Mouse (Mus musculus) kidney, adult 18-20 months (tissue): ENCODE data around the gene Frmd4a.

Experiments used
- DNase-seq: peaks from one replicate; pipeline ENCODE4 v3.0.0; 2021

Gene Frmd4a

DNA sequence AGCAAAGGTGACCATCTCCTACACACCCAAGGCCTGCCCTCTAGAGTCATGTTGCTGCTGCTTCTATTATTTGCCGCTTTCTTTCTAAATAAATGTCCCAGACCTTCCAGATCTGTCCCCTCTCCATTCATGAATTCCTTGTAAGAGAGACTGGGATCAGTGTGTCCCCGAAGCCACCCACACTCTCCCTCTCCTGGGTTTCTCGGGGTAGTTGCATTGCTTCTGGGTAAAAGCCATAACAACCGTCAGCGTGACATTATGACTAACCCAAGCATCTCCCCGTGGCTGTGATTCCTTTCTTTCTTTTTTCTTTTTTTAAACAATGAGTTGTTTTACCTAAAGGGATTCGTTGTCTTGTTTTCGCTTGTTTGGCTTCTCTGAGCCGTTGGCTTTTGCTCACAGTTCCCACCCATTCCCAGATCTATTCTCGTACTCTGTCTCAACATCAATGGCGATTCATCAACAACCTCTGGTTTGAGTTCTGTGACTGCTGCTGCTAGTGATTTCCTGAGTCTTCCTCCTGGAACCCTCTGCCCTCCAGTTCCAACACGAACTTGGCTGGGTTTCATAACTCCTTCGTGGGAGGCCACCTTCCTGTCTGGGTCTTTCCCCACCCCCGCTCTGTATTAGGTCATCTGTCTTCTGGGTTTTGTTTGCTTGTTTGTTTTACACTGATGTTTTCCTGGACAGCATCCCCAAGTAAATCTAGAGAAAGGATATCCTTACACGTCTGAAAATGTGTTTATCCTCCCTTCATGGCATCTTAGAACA is 483.9 kb downstream of the Frmd4a start:
- peak; percentile 47 for DNase-seq

DNA sequence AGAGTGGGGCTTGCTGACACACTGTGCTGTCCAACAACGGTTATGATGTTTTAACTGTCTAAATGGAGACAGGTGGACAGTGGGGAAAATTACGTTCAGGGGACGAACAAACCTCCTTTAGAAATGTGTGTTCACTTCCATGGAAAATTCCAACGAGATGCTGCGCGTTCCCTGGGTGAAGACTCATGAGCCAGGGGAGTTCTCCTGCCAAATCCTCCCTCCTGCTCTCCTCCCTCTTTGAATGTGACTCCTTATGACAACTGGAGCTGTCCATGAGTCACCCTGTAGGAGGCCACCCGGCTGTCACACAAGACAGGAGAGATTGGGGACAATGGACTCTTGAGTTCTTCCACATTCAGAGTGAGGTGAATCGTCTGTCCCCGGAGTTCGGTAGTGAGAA is 486.9 kb downstream of the Frmd4a start:
- DNase-seq: no peak

DNA sequence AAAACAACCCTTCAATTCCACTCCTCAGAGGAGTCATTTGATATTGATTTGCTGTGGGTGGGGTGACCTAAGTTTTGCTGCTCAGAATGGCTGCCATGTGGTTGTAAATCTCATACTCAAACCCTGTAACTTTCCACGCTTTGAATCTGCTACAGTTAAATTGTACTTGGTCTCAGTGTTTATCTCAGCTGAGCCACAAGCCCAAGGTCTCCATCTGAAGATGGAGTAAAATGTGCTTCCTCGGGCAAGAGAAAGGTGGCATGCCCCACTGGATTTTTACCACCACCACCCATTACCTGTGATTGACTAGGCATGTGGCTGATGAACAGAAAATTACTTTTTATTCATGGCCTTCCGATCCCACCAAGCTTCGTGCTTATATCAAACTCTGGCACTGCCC is 488.2 kb downstream of the Frmd4a start:
- no peak for DNase-seq

DNA sequence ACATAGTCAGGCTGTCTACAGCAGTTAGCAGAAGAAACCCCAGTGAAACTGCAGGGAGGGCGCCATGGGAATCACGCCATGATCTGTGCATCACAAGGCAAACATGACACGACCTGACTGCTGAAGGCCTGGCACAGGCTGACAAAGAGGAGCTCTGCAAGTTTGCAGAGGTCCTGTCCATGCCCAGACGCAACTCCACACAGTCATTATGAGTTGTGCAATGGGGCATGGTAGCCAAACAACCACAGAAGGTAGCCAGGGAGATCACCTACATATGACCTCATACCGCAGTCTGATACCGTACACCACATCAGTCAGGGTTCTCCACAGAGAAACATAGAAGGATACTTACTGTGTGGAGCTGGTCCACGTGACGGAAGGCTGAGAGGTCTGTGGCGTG is 489.1 kb downstream of the Frmd4a start:
- DNase-seq: no peak

DNA sequence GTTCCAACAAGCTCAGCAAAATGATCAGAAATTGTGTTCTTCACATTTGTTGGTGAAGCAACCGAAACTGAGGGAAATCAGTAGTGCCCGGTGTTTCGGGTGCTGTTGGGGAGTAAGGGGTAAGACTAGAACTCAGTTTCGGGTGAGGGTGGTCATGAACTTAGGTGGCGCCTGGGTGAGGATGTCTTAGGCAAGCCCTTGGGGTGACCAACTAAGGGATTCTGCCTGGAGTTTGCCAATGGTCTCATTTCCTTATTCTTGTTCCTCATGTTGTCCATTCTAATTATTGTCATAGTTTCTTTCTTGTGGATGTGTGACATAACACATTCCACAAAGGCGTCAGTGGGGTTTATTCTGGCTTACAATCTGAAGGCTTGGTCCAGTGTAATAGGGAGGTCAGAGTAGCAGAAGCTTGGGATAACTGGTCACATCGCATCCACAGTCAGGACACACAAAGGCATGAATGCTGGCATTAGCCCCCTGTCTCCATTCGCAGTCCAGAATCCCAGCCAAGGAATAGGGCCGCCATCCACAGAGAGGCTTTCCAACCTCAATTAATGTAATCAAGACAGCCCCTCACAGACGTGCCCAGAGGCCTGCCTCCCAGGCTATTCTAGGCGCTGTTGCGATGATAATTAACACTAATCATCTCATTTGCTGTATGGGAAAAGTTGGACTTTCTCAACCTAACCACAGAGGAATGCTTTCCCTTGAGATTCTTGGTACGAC is 490.5 kb downstream of the Frmd4a start:
- DNase-seq: no peak

DNA sequence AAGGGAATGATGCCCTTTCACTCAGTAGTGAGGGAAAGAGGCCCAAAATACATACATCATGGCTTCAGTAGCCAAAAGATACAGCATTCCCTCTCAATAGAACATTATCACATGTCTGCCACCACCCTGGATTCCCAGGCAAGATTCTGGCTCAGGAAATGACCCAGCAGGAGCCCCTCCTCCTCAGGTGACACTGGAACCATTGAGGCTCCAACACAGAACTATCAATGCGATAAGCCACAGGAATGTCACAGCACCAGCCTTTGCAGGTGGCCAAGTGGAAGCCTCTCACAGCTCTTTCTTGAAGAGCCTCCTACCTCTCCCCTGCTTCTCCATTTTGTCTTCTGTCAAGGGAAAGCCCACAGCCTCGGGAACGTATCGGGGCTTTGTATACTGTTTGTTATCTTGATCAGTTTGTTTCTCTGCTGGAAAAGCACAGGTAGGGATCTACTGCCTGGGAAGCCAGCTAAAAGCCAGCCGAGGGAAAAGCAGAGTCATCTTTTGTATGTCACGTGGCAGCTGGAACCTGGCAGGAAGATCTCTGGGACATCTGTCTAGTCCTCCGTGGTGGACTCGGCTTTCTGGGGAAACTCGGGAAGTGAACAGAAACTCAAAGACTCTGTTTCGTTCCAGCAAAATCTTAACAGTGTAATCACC is 491.6 kb downstream of the Frmd4a start:
- peak; percentile 37 for DNase-seq

DNA sequence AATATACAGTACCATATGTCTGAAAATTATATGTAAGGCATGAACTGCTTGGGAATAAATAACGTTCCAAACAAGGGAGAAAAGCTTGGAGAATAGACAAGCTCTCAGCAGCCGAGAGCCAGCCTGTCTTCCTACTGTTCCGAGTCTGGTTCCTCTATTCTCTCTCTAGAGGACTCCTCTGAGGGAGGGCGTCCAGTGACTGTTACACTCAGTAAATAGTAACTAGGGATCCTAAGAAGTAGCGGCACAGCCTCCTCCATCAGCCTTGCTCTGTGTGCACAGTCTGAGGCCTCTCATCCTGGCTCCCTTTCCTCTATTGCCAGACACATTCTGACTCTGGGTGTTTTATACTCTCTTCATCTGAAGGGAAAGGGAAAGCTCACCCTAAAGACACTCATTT is 492.2 kb downstream of the Frmd4a start:
- peak; percentile 27 for DNase-seq

DNA sequence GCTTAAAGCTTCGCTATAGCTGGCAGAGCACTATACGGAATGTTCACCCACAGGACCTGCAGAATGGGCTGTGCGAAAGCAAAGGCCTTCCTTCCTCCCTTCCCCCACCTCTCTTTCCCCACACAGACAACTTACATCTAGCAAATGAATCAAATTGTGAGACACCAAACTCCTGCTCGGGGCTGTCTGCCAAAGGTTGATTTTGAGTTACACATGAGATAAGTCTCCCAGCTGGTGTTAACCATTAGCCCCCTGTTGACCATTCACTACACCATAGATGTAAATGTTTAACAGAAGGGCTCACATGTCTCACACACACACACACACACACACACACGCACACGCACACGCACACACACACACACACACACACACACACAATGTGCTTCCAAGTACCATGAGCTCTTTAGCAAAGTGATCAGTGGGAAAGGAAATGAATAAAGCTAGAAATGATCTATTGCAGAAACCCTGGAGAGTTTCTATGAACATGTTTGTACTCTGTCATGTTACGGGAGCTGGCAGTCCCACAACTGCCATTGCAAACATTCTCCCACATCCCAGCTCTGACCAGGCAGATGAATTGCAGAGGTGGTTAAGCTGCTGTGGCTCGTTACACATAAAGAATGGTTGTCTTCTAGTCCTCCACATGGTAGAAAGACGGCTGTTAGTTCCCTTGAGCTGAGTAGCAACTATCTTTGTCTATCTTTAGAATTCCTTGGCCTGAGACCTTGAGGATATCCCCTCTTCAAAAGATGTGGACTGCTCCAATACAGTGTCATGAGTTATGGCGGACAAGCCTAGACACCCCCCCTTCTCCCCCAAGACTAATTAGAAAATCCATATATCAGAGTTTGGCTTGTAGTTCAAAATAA is 492.9 kb downstream of the Frmd4a start:
- DNase-seq: peak; percentile 68

DNA sequence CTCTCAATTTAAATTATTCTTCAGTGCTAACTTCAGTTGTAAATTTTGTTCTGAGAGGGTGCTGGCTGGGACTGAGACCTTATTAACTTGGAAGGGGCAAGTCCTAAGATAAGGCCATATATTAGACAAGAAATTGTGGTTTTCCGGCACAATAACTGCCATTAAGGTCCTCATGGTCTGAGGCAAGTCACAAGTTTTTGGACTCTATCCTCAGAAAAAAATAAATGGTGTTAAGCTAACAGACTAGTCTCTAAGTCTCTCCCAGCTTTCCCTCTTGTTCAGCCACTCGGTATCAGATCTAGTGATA is 493.5 kb downstream of the Frmd4a start:
- DNase-seq: no peak

DNA sequence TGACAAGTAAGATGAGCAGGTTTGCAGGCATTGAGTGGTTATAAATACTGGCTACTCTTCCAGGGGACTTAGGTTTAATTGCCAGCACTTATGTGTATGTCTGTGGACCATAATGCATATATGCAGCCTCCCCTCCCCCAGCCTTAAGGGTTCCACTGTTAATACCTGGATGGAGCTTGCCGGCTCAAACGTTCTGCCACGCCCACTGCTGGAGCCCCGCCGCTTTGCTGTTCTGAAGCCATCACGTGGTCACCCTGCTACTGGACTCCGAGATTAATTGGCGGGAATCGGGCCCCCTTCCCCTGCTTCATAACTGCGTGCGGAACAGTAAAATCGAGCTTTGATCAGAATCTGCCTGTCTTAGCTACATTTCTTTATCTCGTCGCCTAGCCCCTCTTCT is 495.1 kb downstream of the Frmd4a start:
- no peak for DNase-seq

DNA sequence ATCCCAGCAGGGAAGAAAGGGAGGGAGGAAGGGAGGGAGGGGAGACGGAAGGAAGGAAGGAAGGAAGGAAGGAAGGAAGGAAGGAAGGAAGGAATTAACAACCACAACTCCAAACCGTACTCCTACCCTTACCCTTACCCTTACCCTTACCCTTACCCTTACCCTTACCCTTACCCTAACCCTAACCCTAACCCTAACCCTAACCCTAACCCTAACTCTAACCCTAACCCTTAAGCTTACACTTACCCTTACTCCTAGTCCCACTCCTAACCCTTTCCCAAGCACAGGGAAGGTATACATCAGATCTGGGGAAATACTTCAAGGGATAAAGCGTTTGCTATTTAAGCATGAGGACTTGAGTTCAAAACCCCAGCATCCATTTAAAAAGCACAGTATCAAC is 498.4 kb downstream of the Frmd4a start:
- no peak for DNase-seq

DNA sequence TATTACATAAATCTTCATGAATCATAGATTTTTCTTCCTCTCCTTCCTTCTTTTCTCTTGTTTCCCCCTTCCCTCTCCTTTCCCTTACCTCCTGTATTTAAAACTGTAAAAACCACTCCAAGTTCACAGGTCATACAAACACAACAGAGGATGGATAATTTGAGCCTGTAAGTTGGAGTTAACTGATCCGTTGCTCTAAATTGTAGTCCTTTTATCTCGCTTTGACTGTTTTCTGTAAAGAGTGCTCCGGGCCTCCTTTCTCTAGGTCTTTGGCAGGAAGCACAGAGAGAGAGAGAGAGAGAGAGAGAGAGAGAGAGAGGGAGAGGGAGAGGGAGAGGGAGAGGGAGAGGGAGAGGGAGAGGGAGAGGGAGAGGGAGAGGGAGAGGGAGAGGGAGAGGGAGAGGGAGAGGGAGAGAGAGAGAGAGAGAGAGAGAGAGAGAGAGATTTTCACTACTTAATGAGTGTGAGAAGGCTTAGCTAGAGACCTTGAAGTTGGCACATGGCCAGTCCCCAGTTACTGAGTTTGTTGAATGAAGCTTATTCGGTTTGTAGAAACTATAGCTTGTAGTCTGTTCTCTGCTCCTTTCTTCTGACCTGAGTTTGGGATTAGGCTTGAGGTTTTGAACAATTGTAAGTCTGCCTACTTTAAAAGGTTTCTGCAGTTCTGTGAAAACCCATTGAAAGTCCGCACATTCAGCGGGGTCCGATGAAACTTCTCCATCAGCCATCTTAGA is 499.5 kb downstream of the Frmd4a start:
- no peak for DNase-seq

DNA sequence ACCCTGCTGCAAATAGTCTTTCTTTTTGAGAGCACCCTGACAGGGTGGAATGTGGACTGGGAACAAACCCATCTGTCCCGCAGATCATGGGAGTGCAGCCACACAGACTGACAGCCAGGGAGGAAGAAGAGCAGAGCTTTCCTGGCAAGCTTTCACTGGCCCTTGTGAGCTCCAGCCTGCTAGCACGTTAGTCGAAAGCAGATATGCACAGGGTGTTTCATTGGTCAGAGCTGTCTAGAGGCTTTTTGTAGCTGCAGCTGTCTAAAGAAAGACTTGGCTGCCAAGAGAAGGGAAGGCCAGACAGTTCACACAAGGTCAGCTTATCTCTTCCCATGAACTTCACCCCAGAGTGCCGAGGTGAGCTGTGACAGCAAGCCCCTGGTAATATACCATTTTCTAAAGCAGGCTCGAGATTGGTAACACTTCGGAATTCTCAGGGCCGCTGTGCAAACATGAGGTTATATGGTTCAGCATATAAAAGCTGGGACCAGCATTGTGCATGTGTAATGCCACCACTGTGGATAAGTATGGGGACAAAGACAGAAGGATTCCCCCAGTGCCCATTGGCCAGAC is 500.1 kb downstream of the Frmd4a start:
- DNase-seq: no peak

DNA sequence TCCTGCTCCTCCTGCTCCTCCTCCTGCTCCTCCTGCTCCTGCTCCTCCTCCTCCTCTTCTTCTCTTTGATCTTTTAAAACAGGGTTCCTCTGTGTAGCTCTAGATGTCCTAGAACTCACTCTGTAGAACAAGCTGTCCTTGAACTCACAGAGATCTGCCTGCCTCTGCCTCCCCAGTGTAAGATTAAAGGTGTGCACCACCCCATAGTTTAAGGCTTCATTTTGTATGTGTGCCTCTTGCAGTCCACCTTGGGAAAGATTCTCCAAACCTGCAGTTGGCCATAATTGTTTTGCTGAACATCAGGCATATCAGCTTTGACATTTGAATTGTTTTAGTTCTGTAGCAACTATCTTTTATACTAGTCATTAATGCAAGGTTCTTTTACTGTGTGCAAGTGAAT is 501.0 kb downstream of the Frmd4a start:
- DNase-seq: no peak

DNA sequence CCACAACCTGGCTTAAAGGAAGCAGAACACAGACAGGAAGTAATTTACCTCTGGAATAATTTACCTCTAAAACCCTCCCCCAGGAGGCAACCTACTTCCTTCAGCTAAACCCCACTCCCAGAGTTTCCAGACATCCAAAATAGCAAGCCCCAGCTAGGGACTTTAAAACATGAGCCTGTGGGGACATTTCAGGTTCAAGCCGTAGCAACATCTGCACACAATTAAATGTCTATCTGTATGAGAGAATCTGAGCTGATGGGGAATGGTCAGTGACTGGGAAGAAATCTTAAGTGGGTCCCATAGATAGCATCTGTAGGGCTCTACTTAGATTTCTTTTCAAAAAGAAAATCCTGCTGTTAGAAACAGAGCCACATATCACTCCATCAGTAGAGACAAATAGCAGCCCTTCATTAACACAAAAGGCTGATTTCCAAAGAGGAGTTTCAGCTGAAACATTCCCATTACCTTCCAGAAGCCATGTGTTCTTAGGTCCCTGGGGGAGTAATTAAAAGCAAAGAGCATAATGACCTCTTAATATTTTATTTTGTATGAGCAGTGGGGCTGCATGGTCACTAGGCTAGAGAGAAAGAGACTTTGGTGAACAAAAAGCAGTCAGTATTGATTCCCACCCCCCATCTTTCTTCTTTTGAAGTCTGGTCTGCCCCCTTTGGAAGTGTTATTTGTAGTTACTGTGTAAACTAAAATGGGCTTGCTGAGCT is 505.4 kb downstream of the Frmd4a start:
- no peak for DNase-seq

DNA sequence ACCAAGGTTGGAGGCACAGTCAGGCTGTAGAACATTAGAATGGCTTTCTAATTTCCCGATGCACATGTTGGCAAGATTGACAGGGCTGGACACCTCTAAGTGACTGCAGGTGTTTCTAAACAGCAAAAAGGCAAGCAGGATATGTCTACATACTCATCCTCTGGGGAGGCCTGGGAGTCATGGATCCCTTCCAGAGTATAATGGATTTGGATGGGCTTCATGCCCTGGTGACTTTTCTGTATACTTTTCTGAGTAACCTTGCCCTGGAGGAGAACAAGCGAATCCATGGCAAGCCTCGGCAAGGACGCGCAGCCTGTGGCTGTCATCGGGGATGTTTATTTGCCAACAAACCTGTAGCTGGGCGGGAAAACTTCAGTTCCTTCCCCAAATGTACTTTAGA is 509.6 kb downstream of the Frmd4a start:
- no peak for DNase-seq

DNA sequence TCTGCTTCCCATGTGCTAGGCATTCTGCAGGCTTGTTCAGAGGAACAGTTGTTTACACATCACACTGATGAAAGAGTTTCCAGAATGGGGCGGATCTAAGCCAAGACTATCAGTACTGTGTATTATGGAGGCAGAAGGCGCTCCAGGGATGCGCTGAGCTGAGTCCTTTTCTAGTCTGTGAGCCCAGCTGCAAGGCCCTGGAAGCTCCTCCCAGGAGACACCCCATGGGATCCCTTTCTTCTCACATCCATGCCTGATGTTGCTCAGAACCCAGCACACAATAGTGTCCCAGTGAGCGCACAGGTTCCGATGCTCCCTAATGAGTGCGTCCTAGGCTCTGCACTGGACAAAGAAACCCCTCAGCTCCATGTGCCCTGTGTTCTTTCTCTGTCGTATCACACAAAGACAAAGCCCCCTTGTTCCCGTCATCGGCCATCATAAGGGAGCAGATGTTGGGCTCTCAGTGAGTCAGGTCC is 511.8 kb downstream of the Frmd4a start:
- no peak for DNase-seq

DNA sequence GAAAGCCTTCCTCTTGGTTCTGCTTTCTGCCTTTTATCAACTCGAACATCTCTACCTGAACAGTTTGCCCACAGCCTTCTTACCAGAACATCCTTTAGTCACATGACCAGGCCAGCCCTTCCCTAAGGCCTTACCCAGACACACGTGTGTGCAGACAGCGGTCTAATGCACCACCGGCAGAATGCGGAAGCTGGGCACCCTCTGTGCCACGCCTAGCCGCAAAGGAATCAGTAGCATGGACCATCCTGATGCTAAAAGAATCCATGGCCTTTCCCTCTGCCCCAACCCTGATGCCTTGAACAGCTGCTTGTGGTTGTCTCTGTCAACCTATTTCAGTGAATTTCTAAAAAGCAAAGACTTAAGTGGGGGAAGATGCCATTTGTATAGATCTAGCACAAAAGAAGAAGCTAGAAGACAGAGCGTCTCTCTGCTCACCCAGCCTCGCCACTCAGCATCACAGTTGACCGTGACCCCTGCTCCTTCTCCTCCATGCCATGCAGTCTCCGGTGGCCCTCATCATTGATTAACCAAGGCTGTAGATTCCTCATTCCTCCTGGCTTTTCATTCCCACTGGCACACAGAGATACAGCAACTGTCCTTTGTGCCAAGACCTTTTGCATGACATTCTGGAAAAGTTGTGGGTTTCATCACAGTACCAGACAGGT is 514.1 kb downstream of the Frmd4a start:
- DNase-seq: peak; percentile 36

DNA sequence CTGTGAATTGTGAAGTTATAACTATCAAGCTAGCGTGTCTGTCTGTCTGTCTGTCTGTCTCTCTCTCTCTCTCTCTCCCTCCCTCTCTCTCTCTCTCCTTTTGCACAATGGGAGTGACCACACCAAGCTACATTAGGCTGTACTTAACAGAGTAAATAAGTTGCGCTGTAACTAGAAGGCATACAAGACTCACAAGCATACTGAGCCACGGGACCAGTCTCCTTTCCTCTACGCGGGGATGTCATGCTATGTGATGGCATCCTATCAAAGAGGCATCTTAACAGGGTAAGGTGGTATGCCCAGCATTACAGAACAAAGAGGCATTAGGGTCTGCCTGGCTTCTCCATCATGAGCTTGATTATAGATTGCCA is 514.7 kb downstream of the Frmd4a start:
- DNase-seq: no peak

DNA sequence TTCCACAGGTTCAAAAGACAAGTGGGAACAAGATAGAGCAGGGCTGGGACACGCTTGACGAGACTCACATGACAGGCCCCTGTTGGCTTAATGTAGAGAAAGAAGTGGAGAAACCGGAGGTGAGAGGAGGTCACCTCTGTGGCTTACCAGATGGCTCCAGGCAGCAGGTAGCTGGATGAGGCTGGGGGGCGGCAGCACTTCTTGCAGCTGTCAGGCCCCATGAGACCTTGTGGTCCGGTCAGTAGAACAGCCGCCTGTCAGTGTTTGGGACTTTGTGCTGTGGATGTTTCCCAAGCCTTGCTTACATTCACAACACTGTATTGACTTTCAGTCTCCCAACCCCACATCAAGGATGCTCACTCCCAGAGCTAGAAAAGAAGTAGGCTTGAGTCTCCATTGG is 515.4 kb downstream of the Frmd4a start:
- DNase-seq: no peak
